Mouse (Mus musculus) embryonic facial prominence, embryonic 15.5 days (tissue): Measurements from ENCODE around the gene Sstr2. TPM values are rescaled to one million over a fixed set of nuclear protein-coding genes. Genes with fewer than 3 reads are reported as not detected.

ENCODE experiments used
- ATAC-seq: fragments of 200-750 bp; cut with Nextera tagmentation; 2 replicates; pipeline ENCODE4 v1.8.0; 2017; ENCODE audit warnings: low read depth, moderate TSS enrichment; ENCODE audit not compliant: insufficient number of reproducible peaks, low FRiP score, low TSS enrichment
- H3K27ac ChIP-seq: fragments of 300-500 bp; sonication (generic); replicated peaks from 2 replicates; pipeline ENCODE4 v1.5.1; 2015; ENCODE audit warnings: mild to moderate bottlenecking, inconsistent platforms
- H3K27me3 ChIP-seq: fragments of 300-500 bp; sonication (generic); 2 replicates; pipeline ENCODE4 v1.6.1; 2015; ENCODE audit warnings: inconsistent platforms
- H3K36me3 ChIP-seq: fragments of 300-500 bp; sonication (generic); 2 replicates; pipeline ENCODE4 v1.6.1; 2015; ENCODE audit warnings: mild to moderate bottlenecking, inconsistent platforms
- H3K4me1 ChIP-seq: fragments of 300-500 bp; sonication (generic); 2 replicates; pipeline ENCODE4 v1.6.1; 2015; ENCODE audit warnings: inconsistent platforms
- H3K4me2 ChIP-seq: fragments of 300-500 bp; sonication (generic); replicated peaks from 2 replicates; pipeline ENCODE4 v1.6.1; 2015; ENCODE audit warnings: mild to moderate bottlenecking, inconsistent platforms
- H3K4me3 ChIP-seq: fragments of 300-500 bp; sonication (generic); replicated peaks from 2 replicates; pipeline ENCODE4 v1.5.1; 2015; ENCODE audit warnings: mild to moderate bottlenecking, inconsistent platforms
- H3K9ac ChIP-seq: fragments of 300-500 bp; sonication (generic); 2 replicates; pipeline ENCODE4 v1.6.1; 2015; ENCODE audit warnings: inconsistent platforms
- H3K9me3 ChIP-seq: fragments of 300-500 bp; sonication (generic); replicated peaks from 2 replicates; pipeline ENCODE4 v1.6.1; 2016; ENCODE audit warnings: inconsistent platforms
- WGBS: fragments of 180-500 bp; shearing (Covaris S2); methylation state at CpG from one replicate; pipeline ENCODE4 v1.1.7; 2015; 5-methylcytosine and 5-hydroxymethylcytosine counted together
- polyA plus RNA-seq: library from polyadenylated mRNA; unstranded; fragments of >200 nt; fragmentation: Nextera tagmentation; extraction: Ambion mirVana; gene quantifications from 2 replicates; pipeline ENCODE4 v1.2.1, GENCODE M21; 2015

Sstr2 gene
- polyA plus RNA-seq, 1 experiment from 2014 or later: 1.6 TPM

DNA sequence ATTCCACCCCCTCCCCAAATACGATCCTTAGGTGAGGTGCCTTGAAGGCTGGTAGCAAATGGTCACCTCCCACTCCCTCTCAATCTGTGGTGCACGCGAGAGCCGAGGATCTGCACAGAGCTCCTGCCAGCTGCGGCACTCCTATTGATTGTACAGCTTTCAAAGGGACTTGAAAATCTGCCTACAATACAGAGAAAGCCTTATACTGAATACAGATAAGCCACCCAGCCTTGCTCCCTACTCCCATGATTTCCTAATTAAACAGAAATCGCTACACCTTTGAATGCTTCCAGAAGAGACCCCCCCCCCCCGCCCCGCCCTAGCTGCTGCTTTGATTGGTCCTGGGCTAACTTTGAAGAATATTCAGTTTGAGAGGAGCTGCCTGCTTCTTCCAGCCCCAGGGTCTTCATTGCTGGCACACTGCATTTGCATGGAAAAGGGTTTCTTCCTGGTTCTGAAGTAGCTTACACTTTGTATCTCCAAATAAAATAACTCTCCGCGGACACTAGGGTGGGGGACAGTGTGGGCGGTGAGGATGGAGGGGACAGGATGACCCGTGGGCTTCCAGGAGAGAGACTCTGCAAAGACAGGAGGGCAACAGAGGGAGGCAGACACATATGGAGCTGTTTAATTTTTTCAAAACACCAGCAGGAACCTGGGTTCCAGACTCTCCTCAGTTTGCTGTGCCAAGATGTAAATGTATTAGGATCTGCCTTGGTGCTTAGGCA lies 17.4 kb upstream of the Sstr2 start:
- H3K9ac ChIP-seq: no peak overlapping the region
- no peak overlapping the region for H3K4me3 ChIP-seq
- WGBS: 51% methylated on average over 12 of the region's 12 CpGs
- peaks cover 9% of the 10 kb centered on the region; the same call in 1 of the 2 replicates for H3K4me1 ChIP-seq
- H3K27ac ChIP-seq: no peak overlapping the region
- H3K9me3 ChIP-seq: no peaks in the 10 kb centered on the region
- no peak overlapping the region for H3K4me2 ChIP-seq
- ATAC-seq: no peak
- H3K27me3 ChIP-seq: no peaks in the 10 kb centered on the region
- no peaks in the 10 kb centered on the region for H3K36me3 ChIP-seq

GRCm38 (mm10) chr11:113607556-113607955 lies 11.6 kb upstream of the Sstr2 start:
- ATAC-seq: no peak
- H3K9ac ChIP-seq: no peak overlapping the region
- H3K36me3 ChIP-seq: no peaks in the 10 kb centered on the region
- no peaks in the 10 kb centered on the region for H3K27me3 ChIP-seq
- no peak overlapping the region for H3K4me2 ChIP-seq
- no peak overlapping the region for H3K27ac ChIP-seq
- H3K4me3 ChIP-seq: no peak overlapping the region
- WGBS: 96% methylated on average over 12 of the region's 12 CpGs
- H3K4me1 ChIP-seq: peaks cover 14% of the 10 kb centered on the region
- no peaks in the 10 kb centered on the region for H3K9me3 ChIP-seq

DNA sequence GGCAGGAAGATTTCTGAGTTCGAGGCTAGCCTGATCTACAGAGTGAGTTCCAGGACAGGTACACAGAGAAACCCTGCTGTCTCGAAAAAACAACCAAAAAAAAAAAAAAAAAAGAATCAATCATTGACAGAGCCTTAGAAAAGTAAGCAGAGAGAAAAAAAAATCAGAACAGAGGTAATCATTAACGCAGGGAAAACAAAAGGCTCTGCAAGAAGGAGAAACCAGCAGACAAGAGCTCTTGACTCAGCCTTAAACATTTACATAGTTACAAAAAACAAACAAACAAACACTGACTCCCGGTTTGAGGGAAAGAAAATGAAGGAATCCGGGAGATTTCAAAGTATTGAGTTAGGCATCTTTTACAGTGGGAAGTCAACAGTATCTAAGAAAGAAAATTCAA lies 9.6 kb upstream of the Sstr2 start:
- H3K4me3 ChIP-seq: no peak overlapping the region
- H3K9ac ChIP-seq: no peak overlapping the region
- peaks cover 14% of the 10 kb centered on the region for H3K4me1 ChIP-seq
- WGBS: 75% methylated on average over 5 of the region's 5 CpGs
- no peak for ATAC-seq
- no peaks in the 10 kb centered on the region for H3K27me3 ChIP-seq
- no peaks in the 10 kb centered on the region for H3K9me3 ChIP-seq
- H3K27ac ChIP-seq: no peak overlapping the region
- H3K36me3 ChIP-seq: no peaks in the 10 kb centered on the region
- H3K4me2 ChIP-seq: no peak overlapping the region

DNA sequence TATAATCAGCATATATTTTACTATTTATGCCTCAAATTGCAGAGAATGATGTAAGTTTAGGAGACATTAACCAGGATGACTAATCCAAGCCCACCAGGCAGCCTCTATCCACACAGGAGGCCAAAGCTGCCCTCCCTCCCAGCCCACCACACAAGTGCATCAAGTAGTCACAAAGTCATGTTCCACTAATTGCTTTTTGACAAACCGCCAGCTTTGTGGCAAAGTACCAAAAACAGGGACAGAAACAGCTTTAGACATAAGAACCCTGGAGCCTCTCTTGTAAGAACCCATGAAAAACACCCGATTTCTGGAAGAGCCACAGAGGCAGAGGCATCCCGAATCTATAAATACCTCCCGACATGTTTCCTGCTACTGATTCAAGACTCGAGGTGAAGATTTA lies 8.9 kb upstream of the Sstr2 start:
- no peak overlapping the region for H3K9ac ChIP-seq
- 38% methylated on average over 5 of the region's 5 CpGs for WGBS
- no peak overlapping the region for H3K4me3 ChIP-seq
- 0 out of 2 replicates have a peak, but pooled peaks cover under 1% of the 10 kb centered on the region for H3K27me3 ChIP-seq
- H3K4me2 ChIP-seq: no peak overlapping the region
- H3K9me3 ChIP-seq: no peaks in the 10 kb centered on the region
- ATAC-seq: no peak
- H3K4me1 ChIP-seq: peaks cover 14% of the 10 kb centered on the region
- H3K27ac ChIP-seq: no peak overlapping the region
- H3K36me3 ChIP-seq: no peaks in the 10 kb centered on the region

DNA sequence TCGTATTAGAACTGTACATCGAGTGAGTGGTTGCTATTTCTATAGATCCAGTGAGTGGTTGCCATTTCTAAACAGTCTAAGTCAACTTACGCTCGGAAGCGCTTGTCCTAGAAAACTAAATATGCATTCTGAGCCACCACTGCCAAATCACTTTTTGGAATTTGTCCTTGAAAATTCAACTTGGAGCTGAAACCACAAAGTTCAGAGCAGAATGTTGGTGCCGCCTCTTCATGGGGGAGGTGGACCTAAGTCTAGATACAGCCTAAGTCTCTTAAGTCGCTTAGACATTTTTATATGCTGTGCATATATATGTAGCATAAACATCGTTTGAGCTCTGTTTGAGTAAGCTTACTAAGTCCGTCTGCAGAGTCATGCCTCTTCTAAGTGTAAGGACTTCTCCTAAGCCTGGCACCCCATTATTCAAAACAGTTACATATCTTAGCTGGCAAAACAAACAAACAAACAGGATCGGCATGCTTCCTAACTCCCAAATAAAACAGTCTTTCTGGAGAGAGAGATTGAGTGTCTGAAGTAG lies 8.0 kb upstream of the Sstr2 start:
- Histone ChIP-seq H3K4me3 (no peak overlapping the region), H3K9me3 (no peaks in the 10 kb centered on the region), H3K9ac (no peak overlapping the region), H3K4me1 (peaks cover 14% of the 10 kb centered on the region), H3K27ac (no peak overlapping the region), H3K27me3 (0 out of 2 replicates have a peak, but pooled peaks cover 3% of the 10 kb centered on the region), H3K4me2 (no peak overlapping the region), H3K36me3 (no peaks in the 10 kb centered on the region)
- 85% methylated on average over 10 of the region's 10 CpGs for WGBS
- ATAC-seq: no peak

DNA sequence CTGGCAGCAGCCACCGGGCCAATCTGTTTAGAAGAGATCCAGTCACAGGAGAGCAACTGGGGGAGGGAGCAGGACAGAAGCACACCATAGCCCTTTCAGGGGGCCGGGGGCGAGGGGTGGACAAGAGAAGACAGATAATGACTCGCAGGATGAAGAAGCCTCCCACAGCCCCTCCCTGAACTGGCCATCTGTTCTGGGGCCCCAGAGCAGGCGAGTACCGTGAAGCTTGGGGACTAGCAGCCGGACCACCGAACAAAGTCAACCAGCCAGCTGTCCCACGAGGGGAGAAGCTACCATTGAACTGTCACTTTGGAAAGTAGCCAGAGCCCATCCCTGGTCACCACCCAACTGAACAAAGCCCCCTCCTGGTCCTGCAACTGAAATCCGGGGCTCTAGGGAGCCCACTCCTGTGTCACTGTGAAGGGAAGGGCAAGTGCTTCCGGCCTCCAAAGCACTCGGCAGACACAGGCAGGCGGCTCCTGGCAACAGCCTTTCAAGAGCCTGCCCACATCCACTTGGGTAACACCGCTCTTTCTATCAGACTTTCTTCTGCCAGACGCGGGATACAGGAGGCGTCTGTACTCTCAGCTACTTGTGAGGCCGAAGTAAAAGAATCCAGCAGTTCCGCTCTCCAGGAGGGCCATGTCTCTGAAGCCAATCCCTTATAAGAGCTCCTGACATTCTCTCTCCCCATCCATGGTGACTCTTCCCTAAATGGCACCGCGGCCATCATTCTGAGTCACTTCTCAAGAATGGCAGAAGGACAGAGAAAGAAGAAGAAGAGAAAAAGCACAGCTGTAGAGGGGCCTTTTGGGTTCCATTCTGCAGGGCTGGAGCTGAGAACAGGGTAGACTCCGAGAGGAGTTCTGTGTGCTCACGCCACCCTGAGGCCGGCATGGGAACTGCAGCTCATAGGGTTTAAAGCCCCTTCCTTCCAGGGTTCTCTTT lies 7.2 kb upstream of the Sstr2 start:
- Histone ChIP-seq H3K4me1 (peaks cover 14% of the 10 kb centered on the region), H3K27ac (peak overlapping the region; percentile 25; the same call in 1 of the 2 replicates), H3K4me2 (peak overlapping the region; percentile 19; the same call in 1 of the 2 replicates), H3K36me3 (no peaks in the 10 kb centered on the region), H3K4me3 (no peak overlapping the region), H3K9me3 (no peaks in the 10 kb centered on the region), H3K27me3 (0 out of 2 replicates have a peak, but pooled peaks cover 3% of the 10 kb centered on the region), H3K9ac (no peak overlapping the region)
- peak; percentile 58 for ATAC-seq
- WGBS: 26% methylated on average over 24 of the region's 24 CpGs

DNA sequence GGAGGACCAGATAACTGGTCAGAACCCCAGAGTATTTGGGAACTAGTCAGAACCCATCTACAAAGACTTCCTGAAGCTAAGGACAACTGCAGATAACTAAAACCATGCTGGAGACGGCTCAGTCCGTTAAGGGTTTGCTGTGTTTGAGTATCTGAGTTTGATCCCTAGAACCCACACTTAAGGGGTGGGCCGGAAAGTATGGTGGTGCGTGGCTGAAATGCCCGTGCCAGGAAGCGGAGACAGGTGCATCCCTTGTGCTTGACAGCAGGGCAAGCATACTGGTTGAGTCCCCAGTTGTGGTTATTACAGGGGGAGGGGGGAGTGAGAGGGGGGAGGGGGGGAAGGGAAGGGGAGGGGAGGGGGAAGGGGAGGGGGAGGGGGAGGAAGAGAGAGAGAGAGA lies 4.7 kb upstream of the Sstr2 start:
- no peaks in the 10 kb centered on the region for H3K36me3 ChIP-seq
- H3K27me3 ChIP-seq: peaks cover 18% of the 10 kb centered on the region
- WGBS: 77% methylated on average over 6 of the region's 6 CpGs
- H3K9ac ChIP-seq: no peak overlapping the region
- no peak for ATAC-seq
- H3K27ac ChIP-seq: no peak overlapping the region
- no peak overlapping the region for H3K4me2 ChIP-seq
- H3K4me3 ChIP-seq: no peak overlapping the region
- H3K9me3 ChIP-seq: no peaks in the 10 kb centered on the region
- H3K4me1 ChIP-seq: peaks cover 24% of the 10 kb centered on the region

DNA sequence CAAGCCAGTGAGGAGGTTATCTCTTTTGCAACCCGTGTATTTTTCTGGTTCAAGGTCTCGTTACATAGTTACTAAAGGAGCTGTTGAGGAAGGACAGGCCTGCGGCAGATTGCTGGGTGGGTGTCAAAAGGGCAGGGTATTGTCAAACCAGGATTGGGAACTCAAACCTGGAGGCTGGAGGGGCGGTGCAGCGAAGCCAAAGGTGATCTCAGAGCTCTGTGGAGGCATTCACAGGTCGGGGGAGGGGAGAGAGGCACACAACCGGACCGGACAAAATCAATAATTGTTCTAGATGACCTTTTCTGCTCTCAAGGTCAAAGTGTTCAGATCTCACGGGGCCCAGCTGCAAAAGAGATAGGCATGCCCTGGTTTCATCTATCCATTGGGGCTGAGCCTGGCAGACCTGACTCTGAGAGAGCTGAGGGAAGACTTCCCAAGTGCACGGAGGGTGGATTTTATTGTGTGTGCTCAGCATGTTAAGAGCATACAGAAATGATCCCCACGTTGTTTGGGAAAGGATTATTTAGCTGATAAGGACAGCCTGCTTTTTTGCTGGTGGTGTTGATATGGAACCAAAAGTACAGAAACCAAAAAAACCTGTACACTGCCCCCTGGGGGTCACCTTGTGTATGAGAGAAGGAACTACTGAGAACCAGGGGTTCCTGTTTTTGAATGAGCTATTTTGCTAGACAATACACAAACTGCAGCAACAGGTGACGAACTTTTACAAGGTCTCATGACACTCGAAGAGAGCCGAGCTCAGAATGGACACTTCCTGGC lies 1.8 kb upstream of the Sstr2 start:
- H3K4me3 ChIP-seq: no peak overlapping the region
- no peak overlapping the region for H3K9ac ChIP-seq
- H3K36me3 ChIP-seq: no peaks in the 10 kb centered on the region
- H3K4me1 ChIP-seq: peaks cover 16% of the 10 kb centered on the region
- H3K9me3 ChIP-seq: no peaks in the 10 kb centered on the region
- WGBS: 31% methylated on average over 14 of the region's 14 CpGs
- ATAC-seq: no peak
- no peak overlapping the region for H3K27ac ChIP-seq
- H3K4me2 ChIP-seq: no peak overlapping the region
- peaks cover 40% of the 10 kb centered on the region for H3K27me3 ChIP-seq

GRCm38 (mm10) chr11:113618303-113618671 lies 855 bp upstream of the Sstr2 start:
- no peak for ATAC-seq
- H3K4me1 ChIP-seq: peaks cover 15% of the 10 kb centered on the region
- H3K36me3 ChIP-seq: no peaks in the 10 kb centered on the region
- peaks cover 40% of the 10 kb centered on the region for H3K27me3 ChIP-seq
- no peak overlapping the region for H3K27ac ChIP-seq
- peak overlapping the region; percentile 93 for H3K4me2 ChIP-seq
- WGBS: 18% methylated on average over 4 of the region's 4 CpGs
- H3K9me3 ChIP-seq: no peaks in the 10 kb centered on the region
- H3K4me3 ChIP-seq: peak overlapping the region; percentile 50
- H3K9ac ChIP-seq: no peak overlapping the region

- H3K4me1 ChIP-seq: peaks cover 15% of the 10 kb centered on the region
- H3K9me3 ChIP-seq: no peaks in the 10 kb centered on the region
- ATAC-seq: no peak
- peak overlapping the region; percentile 93 for H3K4me2 ChIP-seq
- H3K36me3 ChIP-seq: no peaks in the 10 kb centered on the region
- H3K27me3 ChIP-seq: peaks cover 40% of the 10 kb centered on the region
- WGBS: 2% methylated on average over 31 of the region's 31 CpGs
- peak overlapping the region; percentile 39 for H3K9ac ChIP-seq
- H3K4me3 ChIP-seq: peak overlapping the region; percentile 50
- no peak overlapping the region for H3K27ac ChIP-seq
Observed at GRCm38 (mm10) chr11:113619420-113620080, 408 bp downstream of the Sstr2 start.
